Mouse (Mus musculus): ENCODE measurements around the gene Zfp609. TPM values are rescaled to one million over a fixed set of nuclear protein-coding genes. Genes with fewer than 3 reads are reported as not detected.
"Not testable (repeated sequence)": the region's sequence is repeated elsewhere in the genome, so short reads cannot be mapped to it uniquely, and the experiment has no call there.

Gene Zfp609
- polyA plus RNA-seq, 1 experiment from 2014 or later = 7.7 TPM

DNA sequence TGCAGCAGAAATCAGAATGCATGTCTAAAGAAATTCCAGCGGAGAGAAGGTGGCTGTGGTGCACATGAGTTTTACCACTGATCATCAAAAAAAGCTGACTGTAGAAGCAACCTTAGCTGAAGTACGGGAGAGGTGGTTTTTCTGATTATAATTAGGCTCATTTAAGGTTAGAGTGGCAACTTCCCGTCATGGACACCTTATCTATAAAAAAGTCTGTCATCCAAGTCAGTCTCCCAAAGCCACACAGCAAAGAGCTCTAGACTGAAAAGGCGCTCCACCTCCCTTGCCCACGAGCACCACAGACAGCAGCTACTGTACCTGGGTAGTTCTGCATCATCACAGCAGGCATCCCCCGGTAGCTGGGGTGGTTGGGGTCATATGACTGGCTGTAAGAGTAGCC is 126.9 kb downstream of the Zfp609 start:
- H3K36me3 ChIP-seq = peaks cover 37% of the 10 kb centered on the region

GRCm38 (mm10) chr9:65697992-65698391 is 129.4 kb downstream of the Zfp609 start:
- H3K27ac ChIP-seq (replicated peaks) = no peak overlapping the region

More for the DNA sequence above, 126.9 kb downstream of the Zfp609 start:
- no peak overlapping the region for H3K9ac ChIP-seq
- 88% methylated on average over 6 of the region's 6 CpGs for WGBS
- H3K27me3 ChIP-seq = no peaks in the 10 kb centered on the region
- no peaks in the 10 kb centered on the region for H3K9me3 ChIP-seq
- H3K27ac ChIP-seq (replicated peaks) = no peak overlapping the region
- ATAC-seq (ENCODE audit: low FRiP score, low read depth) = no peak
- H3K4me2 ChIP-seq = no peak overlapping the region
- H3K4me3 ChIP-seq = no peak overlapping the region
- H3K4me1 ChIP-seq (replicated peaks) = peaks cover 5% of the 10 kb centered on the region; the same call in 1 of the 2 replicates

DNA sequence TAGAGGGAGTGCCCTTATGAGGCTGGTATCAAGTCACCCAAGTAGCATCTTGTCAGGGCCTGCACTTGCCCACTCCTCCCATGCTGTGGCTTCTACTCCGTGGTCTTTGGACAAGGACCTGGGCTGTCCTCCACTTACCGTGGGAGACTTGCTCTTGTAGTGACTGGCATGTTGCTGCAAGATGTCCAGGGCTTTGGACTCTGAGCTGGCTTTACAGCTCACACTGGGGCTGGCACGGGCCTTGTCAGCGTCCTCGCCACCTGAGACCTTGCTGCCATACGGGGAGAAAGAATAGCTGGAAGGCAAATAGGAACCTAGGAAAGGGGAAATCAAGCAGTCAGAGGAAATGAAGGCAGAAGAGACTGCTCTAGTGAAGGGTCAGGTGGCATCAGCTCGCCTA is 130.0 kb downstream of the Zfp609 start:
- peaks cover 47% of the 10 kb centered on the region for H3K36me3 ChIP-seq
- no peak overlapping the region for H3K27ac ChIP-seq (replicated peaks)
- H3K9ac ChIP-seq = no peak overlapping the region
- no peak overlapping the region for H3K4me2 ChIP-seq
- H3K4me1 ChIP-seq (replicated peaks) = peaks cover 15% of the 10 kb centered on the region
- ATAC-seq (ENCODE audit: low FRiP score, low read depth) = no peak
- WGBS = 84% methylated on average over 7 of the region's 7 CpGs
- H3K9me3 ChIP-seq = no peaks in the 10 kb centered on the region
- H3K27me3 ChIP-seq = no peaks in the 10 kb centered on the region
- H3K4me3 ChIP-seq = no peak overlapping the region

More at GRCm38 (mm10) chr9:65697992-65698391, 129.4 kb downstream of the Zfp609 start:
- no peak overlapping the region for H3K4me2 ChIP-seq
- H3K4me3 ChIP-seq = no peak overlapping the region
- H3K9me3 ChIP-seq = no peaks in the 10 kb centered on the region
- peaks cover 52% of the 10 kb centered on the region for H3K36me3 ChIP-seq
- no peaks in the 10 kb centered on the region for H3K27me3 ChIP-seq
- ATAC-seq (ENCODE audit: low FRiP score, low read depth) = no peak
- H3K4me1 ChIP-seq (replicated peaks) = peaks cover 8% of the 10 kb centered on the region
- no peak overlapping the region for H3K9ac ChIP-seq

DNA sequence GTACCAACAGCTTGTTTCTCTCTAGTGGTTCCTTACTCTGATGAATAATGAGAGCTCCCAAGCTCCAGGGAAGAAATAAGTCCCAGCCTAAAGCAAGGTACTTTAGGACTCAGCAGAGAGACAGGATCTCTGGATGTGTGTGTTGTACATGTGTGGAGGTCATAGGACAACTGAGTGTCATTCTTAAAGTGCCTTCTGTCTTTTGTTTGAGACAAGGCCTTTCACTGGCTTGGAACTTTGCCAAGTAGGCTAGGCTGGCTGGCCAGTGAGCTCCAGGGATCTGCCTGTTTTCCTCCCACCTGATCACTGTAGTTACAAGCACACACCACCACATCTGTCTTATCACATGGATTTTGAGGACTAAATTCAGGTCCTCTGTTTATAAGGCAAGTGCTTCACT is 131.0 kb downstream of the Zfp609 start:
- peaks cover 15% of the 10 kb centered on the region for H3K4me1 ChIP-seq (replicated peaks)
- H3K9me3 ChIP-seq = no peaks in the 10 kb centered on the region
- H3K27ac ChIP-seq (replicated peaks) = peak overlapping the region; percentile 42; the same call in 1 of the 2 replicates
- H3K9ac ChIP-seq = no peak overlapping the region
- peaks cover 39% of the 10 kb centered on the region for H3K36me3 ChIP-seq
- no peak for ATAC-seq (ENCODE audit: low FRiP score, low read depth)
- H3K4me2 ChIP-seq = no peak overlapping the region
- no peaks in the 10 kb centered on the region for H3K27me3 ChIP-seq
- no peak overlapping the region for H3K4me3 ChIP-seq

- Histone ChIP-seq H3K9me3 (no peaks in the 10 kb centered on the region), H3K27me3 (no peaks in the 10 kb centered on the region), H3K4me3 (no peak overlapping the region), H3K4me1 (replicated peaks) (peaks cover 15% of the 10 kb centered on the region), H3K27ac (replicated peaks) (peak overlapping the region; percentile 42; the same call in 1 of the 2 replicates), H3K4me2 (no peak overlapping the region), H3K9ac (no peak overlapping the region), H3K36me3 (peaks cover 32% of the 10 kb centered on the region)
- ATAC-seq (ENCODE audit: low FRiP score, low read depth) = no peak
- 64% methylated on average over 3 of the region's 3 CpGs for WGBS
Measured at GRCm38 (mm10) chr9:65695646-65696045, 131.7 kb downstream of the Zfp609 start.

GRCm38 (mm10) chr9:65692959-65693603 is 134.3 kb downstream of the Zfp609 start:
- 38% methylated on average over 5 of the region's 5 CpGs for WGBS
- no peak for ATAC-seq (ENCODE audit: low FRiP score, low read depth)
- peaks cover 36% of the 10 kb centered on the region for H3K36me3 ChIP-seq

GRCm38 (mm10) chr9:65692466-65692865 is 134.9 kb downstream of the Zfp609 start:
- ATAC-seq (ENCODE audit: low FRiP score, low read depth) = 0 out of 2 replicates have a peak, but pooled peaks have one; percentile 25
- peak overlapping the region; percentile 32; the same call in 1 of the 2 replicates for H3K27ac ChIP-seq (replicated peaks)
- H3K4me1 ChIP-seq (replicated peaks) = peaks cover 15% of the 10 kb centered on the region
- WGBS = 7% methylated on average over 3 of the region's 3 CpGs
- no peak overlapping the region for H3K9ac ChIP-seq
- H3K36me3 ChIP-seq = peaks cover 42% of the 10 kb centered on the region
- H3K9me3 ChIP-seq = no peaks in the 10 kb centered on the region
- no peak overlapping the region for H3K4me3 ChIP-seq
- H3K27me3 ChIP-seq = no peaks in the 10 kb centered on the region
- H3K4me2 ChIP-seq = no peak overlapping the region

More at GRCm38 (mm10) chr9:65692959-65693603, 134.3 kb downstream of the Zfp609 start:
- Histone ChIP-seq H3K4me1 (replicated peaks) (peaks cover 15% of the 10 kb centered on the region), H3K27me3 (no peaks in the 10 kb centered on the region), H3K4me2 (no peak overlapping the region), H3K27ac (replicated peaks) (peak overlapping the region; percentile 32), H3K9me3 (no peaks in the 10 kb centered on the region), H3K9ac (no peak overlapping the region), H3K4me3 (no peak overlapping the region)

DNA sequence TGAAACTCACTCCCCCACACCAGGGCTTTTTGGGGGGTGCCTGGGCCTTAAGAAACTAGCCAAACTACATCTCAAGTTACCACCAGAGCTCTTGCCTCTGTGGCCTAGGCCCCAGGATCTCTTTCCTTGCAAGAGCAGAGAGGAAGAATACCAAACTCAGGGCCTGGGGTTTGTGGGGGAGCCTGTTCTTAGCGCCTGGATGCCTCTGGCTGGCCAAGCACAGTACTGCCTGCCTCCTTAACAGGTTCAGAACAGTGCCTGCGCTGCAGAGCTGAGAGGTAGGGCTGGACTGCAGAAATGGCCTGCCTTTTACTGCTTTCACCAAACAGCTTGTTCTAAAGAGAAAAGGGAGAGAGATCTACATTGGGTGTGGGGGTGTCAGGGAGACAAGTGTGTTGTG is 137.5 kb downstream of the Zfp609 start:
- peaks cover 44% of the 10 kb centered on the region for H3K36me3 ChIP-seq
- not testable (repeated sequence) for H3K4me3 ChIP-seq; H3K4me1 ChIP-seq (replicated peaks); H3K27ac ChIP-seq (replicated peaks); H3K27me3 ChIP-seq; H3K4me2 ChIP-seq; ATAC-seq (ENCODE audit: low FRiP score, low read depth); H3K9me3 ChIP-seq; H3K9ac ChIP-seq
- WGBS = 54% methylated on average over 2 of the region's 2 CpGs

DNA sequence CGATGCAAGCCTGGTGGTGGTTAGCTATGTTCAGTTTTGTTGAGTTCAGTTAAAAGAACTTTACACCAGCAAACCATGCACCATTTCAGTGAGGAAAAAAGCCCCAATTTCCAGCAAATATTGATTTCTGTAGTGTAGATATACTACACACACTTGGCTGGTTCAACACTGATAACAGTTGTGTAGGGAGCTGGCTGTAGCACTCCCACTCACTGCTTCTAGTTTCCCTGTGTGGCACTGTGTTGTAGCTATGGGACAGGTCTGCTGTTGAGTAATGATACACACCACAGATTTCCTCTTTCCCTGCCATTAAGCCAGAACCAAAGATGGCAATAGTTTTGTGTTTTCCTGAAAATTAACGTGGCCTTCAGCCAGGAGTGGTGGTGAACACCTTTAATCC is 142.7 kb downstream of the Zfp609 start:
- Histone ChIP-seq H3K27ac (replicated peaks) (no peak overlapping the region), H3K4me1 (replicated peaks) (peaks cover 35% of the 10 kb centered on the region), H3K27me3 (no peaks in the 10 kb centered on the region), H3K9me3 (no peaks in the 10 kb centered on the region), H3K9ac (no peak overlapping the region), H3K4me2 (no peak overlapping the region), H3K36me3 (peaks cover 22% of the 10 kb centered on the region), H3K4me3 (no peak overlapping the region)
- 89% methylated on average over 2 of the region's 2 CpGs for WGBS
- ATAC-seq (ENCODE audit: low FRiP score, low read depth) = no peak

DNA sequence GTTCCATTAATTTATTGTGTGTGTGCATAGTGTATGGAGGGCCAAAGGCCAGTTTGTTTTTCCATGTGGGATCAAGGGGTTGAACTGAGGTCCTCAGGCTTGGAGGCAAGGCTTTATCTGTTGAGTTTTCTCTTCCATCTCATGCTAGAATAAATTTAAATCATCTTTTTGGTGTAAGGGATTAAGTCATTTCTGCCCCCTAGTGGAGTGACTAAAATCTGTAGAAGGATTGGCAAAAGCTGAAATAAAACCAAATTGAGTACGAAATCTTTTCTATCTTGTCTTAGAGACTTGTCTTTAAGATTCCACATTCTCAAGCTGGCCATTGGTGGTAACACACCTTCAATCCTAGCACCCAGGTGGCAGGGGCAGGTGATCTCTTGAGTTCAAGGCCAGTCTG is 144.4 kb downstream of the Zfp609 start:
- H3K27me3 ChIP-seq = no peaks in the 10 kb centered on the region
- H3K4me3 ChIP-seq = no peak overlapping the region
- ATAC-seq (ENCODE audit: low FRiP score, low read depth) = no peak
- no peak overlapping the region for H3K27ac ChIP-seq (replicated peaks)
- H3K9me3 ChIP-seq = no peaks in the 10 kb centered on the region
- no peak overlapping the region for H3K4me2 ChIP-seq
- H3K36me3 ChIP-seq = peaks cover 13% of the 10 kb centered on the region
- no peak overlapping the region for H3K9ac ChIP-seq
- H3K4me1 ChIP-seq (replicated peaks) = peaks cover 53% of the 10 kb centered on the region
- WGBS = 76% methylated on average over 1 of the region's 1 CpGs

GRCm38 (mm10) chr9:65682183-65682582 is 145.2 kb downstream of the Zfp609 start:
- Histone ChIP-seq H3K9ac (no peak overlapping the region), H3K4me3 (no peak overlapping the region), H3K36me3 (peaks cover 5% of the 10 kb centered on the region), H3K9me3 (no peaks in the 10 kb centered on the region), H3K27me3 (no peaks in the 10 kb centered on the region), H3K4me1 (replicated peaks) (peaks cover 61% of the 10 kb centered on the region), H3K4me2 (no peak overlapping the region), H3K27ac (replicated peaks) (no peak overlapping the region)
- ATAC-seq (ENCODE audit: low FRiP score, low read depth) = no peak
- 92% methylated on average over 3 of the region's 3 CpGs for WGBS

- Histone ChIP-seq H3K9me3 (no peaks in the 10 kb centered on the region), H3K27ac (replicated peaks) (no peak overlapping the region), H3K36me3 (no peaks in the 10 kb centered on the region; the same call in 1 of the 2 replicates), H3K27me3 (no peaks in the 10 kb centered on the region), H3K4me3 (no peak overlapping the region), H3K4me1 (replicated peaks) (peaks cover 62% of the 10 kb centered on the region), H3K9ac (no peak overlapping the region), H3K4me2 (no peak overlapping the region)
- ATAC-seq (ENCODE audit: low FRiP score, low read depth) = no peak
- WGBS = 92% methylated on average over 2 of the region's 2 CpGs
Measured at GRCm38 (mm10) chr9:65681634-65681940, 145.8 kb downstream of the Zfp609 start.
